Mouse (Mus musculus): ENCODE results near the gene Dhrs3.
A peak's percentile ranks its signal among the peaks of the same experiment; 100 is the strongest.

Dhrs3 gene

DNA sequence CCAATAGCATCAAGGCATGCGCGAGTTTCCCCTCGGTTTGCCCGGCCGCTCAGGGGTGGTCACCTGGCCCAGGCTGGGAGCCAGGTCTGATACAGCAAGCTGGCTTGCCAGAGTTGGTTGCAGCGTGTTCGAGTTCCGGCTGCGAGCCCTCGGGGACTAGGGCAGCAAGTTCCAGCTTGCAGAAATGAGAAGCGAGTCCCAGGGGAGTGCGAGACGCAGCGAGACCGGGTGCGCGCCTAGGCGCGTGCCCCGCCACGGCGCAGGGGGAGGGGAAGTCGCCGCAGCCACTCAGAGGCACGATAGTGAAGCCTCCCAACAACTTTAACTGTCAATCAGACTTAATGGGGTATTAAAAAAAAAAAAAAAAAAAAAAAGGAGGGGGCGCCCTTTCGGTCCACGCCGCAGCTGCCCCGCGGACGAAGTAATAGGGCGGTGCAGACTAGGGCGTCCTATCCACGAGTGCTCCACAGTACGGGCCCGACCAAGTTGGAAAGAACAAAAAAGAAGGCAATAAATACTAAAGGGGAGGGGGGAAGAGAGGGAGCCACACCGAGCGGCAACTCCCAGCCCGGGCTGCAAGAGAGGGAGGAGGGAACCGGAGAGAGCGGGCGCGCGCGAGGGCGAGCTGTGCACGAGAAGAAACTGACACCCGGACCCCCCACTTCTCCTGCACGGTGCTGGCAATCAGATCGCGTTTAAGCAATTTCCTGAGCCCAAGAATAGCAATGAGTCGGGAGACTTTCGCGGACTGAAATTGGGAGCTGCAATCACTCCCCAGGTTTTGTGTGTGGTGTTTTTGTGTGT is at the start of gene Dhrs3:
Gene Dhrs3, plus strand, starts transcription at position 695 of the 804 bp plus-strand sequence.
- no peak for DNase-seq (ENCODE audit: low spot score)

DNA sequence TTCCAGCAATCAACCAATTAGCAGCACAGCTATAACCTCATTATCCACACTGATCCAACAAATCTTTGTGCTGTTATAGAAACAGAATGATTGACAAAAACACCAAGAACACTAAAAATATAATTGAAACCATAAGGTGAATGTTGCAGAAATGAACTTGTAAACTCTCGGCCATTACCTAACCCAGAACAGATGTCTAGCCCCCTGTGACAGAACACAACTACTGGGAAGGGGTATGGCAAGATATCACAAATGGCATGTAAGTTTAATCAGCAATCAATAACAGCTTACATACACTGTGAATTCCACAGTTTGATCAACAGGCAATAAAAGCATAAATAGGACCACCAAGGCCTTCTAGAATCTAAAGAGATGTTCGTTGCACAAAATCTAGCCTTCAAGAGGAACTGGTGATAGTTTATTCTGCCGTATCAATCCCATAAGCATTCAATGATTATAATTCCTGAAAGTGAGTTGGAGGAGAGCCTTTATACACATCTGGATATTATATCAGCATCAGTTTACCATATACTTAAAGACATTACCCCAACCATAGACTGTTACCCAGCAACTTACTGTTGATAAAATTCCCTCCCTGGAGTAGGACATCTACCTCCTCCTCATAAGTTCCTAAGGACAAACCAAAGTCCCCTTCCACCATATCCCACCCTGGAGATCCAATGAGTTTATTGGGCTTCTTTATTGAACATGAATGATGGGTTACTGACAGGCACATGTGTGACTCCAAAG is 30.7 kb upstream of the Dhrs3 start:
- no peak for DNase-seq (ENCODE audit: low spot score)

DNA sequence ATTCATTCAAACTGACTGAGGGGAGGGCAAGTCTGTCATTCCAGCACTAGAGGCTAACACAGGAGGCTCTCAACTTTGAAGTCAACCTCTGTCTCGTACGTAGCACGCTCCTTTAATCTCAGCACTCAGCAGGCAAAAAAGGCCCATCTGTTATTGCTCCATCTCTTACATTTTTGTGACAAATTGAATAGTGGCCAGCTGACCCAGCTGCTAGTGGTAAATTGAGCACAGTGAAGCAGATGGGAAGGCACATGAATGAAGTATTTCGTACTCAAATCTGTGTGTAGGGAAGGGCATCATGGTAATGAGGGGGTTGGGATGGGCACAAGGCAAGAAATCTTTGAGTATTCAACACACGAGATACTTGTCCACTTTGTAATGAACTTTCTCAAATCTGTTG is 24.7 kb upstream of the Dhrs3 start:
- DNase-seq (ENCODE audit: low spot score): no peak

DNA sequence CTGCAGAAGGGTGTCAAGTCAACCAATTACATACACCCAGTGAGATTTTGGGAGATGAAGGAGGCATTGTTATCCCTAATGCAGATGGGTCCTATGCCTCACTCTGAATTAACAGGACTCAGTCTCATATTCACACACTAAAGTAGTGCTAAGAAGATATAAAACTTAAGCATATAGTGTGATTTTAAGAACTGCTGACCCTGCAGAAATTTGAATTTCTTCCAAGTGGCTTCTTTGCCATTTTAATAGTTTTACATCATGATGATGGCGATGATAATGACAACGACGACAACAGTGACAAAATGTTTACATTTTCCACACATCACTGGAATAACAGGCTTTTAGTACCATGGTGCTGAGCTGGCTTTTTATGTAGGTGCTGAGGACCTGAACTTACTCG is 24.0 kb upstream of the Dhrs3 start:
- DNase-seq (ENCODE audit: low spot score): no peak

DNA sequence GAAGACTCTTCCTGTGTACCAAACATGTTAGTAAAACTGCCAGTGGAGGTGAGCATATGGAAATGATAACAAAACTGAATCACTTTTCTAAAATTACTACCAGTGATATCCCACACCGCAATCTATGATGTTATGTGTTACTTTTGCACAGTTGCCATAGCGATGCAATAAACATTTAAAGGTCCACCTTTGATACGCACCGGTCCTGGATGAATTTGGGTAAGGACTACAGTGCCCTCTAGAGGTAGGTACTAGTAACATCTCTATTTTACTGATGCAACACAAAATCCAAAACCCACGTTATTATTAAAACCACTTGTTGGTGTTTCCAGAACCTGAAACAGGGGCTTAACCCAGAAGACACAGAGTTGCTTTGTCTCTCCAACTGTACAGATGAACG is 19.7 kb upstream of the Dhrs3 start:
- no peak for DNase-seq (ENCODE audit: low spot score)

DNA sequence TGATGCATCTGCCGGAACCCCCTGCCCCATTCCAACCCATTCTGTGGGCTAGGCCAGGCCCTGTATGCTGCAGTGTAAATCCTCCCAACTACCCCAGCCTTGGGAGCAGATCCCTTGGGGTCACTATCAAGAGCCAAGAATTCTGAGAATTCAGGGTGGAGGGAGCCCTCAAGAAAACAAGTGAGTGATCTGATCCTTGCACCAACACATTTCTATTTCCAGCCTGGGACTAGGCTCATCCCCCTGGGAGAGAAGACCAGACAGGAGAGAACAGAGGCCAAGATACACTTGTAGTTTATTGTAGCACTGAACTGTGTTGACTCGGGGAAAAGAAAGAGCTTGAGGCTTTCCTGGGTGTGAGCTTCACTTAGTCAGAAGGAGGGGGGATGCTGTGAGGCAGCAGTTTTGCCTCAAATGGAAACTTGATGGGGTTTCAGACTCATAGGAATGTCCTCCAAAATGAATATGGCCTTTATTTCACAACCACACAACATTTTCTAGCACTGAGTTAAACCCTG is 17.0 kb upstream of the Dhrs3 start:
- no peak for DNase-seq (ENCODE audit: low spot score)

DNA sequence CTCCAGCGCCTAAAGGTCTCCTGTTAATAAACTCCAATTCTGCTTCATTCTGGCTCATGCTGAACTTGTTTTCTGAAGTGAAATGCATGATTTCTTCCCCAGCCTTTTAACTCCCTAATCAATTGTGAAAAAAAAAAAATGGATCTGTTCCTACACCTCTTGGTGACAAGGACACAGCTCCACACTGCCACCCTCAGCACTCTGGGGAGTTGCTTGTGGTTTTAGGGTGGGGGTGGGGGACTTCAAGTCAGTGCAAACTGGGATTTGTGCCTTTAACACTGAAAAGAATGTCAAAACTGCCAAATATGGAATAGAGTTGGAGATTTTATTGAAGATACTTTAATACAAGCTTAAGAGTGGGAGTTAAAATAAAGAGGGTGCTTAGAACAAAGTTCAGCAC is 13.1 kb upstream of the Dhrs3 start:
- DNase-seq (ENCODE audit: low spot score): no peak

DNA sequence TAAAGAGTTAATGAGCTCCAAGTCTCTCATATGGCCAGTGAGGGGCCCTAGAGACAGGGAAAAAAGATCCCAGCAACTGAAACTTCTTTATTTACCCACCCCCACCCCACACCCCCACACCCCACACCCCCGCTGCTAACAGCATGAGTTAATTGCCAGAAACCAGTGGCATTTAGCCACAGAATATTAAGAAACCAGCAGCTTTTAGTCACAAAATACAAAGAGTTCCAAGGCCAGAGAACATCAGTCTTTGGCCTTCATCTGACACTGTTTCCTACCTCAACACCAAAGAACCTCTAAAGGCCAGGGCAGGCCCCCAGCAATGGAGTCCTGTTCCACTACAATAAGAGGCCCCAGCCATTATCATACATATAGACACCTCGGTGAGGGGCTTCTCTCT is 11.3 kb upstream of the Dhrs3 start:
- no peak for DNase-seq (ENCODE audit: low spot score)

DNA sequence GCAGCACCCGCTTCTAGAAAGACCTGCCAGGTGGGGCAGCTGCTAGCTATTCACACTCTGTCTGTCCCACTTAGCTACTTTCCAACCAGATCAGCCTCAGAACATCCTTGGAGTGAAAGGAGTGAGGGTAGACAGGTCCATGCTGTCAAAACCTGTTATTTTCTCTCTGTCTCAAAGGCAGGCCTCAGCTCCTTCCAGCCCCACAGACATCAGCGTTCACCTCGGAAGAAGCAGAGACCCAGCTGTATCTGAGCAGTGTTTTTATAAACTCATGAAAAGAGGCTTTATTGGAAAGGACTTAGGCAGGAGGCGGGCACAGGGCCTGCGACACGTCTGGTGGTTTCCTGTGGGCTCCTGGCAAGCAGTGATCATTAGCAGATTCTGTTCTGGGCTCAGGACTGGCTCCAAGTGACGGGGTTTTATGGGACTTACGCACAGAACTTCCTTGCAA is 9.7 kb upstream of the Dhrs3 start:
- DNase-seq (ENCODE audit: low spot score): no peak

DNA sequence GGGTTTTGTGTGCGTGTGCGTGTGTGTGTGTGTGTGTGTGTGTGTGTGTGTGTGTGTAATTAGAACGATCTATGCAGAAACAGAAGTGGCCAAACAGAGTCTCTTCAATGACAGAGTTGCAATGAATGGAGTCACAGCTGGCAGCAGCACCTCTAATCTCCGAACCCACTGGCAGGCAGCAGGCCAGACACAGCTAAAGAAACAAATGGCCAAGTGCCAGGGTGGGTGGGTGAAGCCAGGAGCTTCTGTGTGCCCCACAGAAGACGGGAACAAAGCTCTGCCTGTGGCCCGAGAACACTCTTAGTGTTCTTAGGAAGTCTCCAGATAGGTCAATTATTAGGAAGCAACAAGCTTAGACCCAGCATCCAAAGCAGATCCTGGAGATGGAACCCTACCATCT is 6.2 kb upstream of the Dhrs3 start:
- DNase-seq (ENCODE audit: low spot score): no peak

DNA sequence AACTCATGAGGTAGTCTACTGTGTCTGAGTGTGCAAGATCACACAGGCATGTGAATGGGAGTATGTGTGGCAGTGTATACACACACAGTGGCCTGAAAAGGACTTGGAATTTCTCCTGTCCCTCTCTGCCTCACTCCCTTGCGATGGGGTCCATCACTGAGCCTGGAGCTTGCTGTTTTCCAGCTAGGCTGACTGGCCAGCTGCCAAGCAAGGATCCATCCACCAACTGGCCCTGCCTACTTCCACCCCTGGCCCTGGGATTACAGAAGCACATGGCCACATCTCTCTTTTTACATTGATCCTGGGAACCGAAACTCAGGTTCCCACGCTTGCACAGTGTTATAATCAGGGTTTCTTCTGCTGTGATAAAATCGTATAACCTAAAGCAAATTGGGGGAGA is 3.9 kb upstream of the Dhrs3 start:
- peak; percentile 22 for DNase-seq (ENCODE audit: low spot score)

DNA sequence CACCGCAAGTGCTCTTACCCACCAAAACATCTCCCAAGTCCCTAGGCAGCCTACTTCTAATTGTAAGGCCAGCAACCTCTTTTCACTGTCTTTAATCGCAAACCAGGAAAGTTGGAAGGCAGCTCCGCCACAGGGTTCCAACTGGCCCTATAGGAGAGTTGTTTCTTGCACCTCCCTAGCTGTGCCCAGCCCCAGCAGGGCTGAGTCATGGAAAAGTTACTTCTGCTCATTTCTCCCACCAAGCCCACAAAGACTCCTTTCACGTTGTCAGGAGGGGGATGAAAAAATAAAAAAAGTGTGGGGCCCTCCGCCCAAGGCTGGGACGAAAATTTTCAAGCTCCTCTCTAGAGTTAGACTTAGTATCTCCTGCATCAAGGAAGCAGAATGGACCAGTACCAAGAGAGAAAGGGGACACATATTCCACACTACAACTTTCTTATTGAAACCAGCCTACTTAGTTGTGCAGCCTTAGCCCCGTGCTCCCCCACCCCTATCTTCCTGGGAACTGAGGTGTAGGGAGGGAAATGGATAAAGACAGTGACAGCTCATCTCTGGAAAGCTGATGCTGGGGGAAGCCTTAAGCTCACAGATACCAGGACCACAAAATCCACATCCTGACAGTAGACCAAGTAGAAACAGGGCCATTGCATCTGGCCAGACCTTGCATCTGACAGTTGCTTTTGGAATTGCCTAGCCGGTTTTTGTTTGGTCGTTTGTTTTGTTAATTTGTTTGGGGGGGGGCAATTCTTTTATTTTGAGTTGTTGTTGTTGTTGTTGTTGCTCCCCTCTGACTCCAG is 2.9 kb upstream of the Dhrs3 start:
- DNase-seq (ENCODE audit: low spot score): no peak

DNA sequence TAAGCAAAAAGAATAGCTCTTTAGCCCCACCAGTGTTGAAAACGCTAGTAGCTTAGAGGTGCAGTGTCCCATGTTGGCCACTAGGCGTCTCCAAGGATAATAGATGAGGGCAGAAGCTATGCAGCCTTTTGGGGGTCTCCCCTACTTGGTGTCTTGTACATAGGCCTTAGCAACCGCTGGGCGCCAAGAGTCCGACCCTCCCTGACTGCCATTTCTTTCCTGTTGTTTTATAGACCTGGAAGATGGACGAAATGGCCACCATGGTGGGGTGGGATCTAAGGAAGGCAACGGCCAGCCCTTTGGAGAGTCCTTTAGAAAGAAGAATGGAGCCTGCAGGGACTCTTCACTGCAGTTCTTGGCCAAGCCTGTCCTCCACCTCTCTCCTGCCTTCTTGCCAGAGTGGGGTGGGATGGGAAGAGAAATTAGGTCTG is 1.9 kb upstream of the Dhrs3 start:
- DNase-seq (ENCODE audit: low spot score): peak; percentile 40

DNA sequence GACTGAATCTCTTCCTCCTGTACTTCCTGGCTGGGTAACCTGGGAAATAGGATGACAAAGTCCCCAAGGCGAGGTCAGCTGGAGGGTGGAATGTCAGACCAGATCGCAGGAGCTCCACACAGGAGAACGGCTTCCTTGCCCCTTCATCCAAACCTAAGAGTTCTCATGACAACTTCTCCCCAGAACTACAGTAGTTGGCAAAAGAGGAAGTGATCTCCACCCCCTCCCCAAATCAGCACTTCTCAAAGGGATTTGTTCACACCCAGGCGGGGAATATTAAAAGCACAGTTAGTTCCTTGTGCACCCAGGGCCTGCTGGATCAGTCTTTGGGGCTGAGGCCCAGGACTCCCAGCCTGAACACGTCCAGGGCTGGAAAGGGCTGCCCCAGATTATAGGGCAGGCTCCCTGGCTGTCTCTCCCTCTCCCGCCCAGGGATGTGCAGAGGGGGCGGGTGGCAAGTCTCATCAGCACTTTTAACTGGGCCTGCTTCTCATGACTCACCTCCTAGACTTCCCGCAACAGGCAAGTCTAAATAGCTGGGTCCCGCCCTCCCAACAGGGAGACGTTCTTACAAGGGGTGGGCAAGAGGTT is 1.4 kb upstream of the Dhrs3 start:
- DNase-seq (ENCODE audit: low spot score): no peak

DNA sequence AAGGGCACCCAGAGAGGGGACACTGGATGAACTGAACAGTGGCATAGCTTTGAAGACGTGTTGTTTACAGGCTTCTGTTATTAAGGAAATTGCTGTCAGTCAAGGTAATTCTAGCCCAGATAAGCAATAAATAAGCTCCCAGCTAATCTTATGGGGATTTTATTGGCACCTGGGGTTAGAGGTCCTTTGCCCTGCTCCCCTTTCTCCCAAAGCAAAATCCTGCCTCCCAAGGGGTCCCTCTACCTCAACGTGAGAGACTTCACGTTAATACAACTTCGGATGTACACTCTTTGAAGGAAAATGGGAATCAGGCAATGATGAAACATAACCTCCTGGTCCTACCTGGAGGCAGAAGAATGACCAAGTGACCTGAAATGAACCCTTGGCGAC is 889 bp upstream of the Dhrs3 start:
- DNase-seq (ENCODE audit: low spot score): no peak

DNA sequence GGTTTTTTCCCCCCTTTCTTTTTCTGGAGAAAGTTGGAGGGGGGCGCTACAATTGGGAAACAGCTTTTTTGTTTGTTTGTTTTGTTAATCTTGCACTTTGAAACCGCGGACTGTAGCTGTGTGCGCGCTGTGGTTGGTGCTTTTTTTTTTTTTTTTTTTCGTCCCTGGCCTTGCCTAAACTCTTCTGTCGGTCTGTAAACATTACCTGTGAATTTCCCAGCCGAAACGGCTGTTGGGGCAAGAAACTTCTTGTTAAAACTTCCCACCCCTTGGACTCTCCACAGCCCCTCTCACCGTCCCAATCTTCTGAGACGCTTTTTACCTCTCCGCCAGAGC is 278 bp downstream of the Dhrs3 start:
- no peak for DNase-seq (ENCODE audit: low spot score)

DNA sequence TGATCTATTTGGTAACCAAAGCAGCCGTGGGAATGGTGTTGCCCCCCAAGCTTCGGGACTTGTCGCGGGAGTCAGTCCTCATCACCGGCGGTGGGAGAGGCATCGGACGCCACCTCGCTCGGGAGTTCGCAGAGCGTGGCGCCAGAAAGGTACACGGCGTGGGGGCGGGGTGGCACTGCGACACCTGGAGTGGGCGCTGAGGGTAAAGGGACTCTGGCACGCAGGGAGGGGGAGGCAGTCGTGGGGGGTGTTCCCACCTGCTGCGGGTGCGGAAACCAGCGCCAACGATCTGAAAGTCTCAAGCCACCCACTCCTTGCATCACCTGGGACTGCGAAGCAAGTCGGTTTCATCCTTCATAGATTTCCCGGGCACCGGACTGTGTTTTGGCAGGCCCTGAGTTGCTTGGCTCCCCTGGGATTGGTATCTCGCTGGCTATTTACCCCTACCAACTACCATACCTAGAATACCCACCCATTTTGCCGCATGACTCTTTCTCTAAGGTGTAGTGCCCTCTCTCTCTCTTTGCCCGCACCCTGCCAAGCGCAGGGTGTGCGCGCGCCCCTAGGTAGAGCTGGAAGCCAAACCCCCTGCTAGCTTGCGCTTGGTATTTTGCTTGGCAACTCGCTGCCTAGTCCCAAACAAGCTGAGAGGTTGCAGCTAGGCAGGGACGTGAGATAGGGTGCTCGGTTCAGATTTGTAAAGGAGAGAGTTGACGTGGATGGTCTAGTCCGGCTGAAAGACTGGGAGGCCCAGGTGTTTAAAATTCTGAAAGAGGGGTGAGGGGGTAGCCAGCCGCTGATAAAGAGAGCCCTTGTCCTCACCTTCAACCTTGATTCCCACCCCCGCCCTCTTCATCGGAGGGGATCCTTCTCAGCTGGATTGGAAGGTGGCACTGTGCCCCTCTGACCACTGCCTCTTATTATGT is 1.2 kb downstream of the Dhrs3 start:
- no peak for DNase-seq (ENCODE audit: low spot score)

DNA sequence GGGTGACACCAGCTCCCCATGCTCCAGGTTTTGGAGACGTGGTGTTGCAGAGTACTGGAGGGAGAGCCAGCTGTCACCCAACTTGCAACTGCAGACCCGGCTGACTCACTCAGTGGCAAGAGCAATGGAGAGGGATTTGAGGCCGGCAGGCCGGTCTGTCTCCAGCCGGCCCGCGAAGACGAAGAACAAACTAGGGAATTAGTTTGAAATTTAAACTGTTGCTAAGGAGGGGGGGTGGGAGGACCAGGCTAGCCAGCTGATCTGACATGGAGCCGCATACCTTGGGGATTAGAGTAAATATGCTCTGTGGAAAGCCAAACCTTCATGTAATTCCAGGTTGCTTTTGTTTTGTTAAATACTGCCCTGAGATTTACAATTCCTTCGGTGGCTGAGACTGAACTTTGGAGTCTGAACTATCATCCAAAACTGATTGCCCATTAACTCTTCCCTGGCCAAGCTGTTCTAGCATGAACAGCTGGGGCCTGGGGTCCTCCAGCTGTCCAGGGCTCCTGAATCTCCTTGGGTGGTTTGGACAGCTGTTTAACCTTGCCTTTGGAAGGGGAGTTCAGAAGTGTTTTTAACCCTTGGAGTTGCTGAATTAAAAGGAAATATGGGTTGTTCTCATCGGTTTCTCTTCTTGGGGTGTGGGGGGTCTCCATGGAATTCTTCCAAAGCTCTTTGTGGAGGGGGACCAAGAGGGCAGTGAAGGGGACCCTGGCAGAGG is 2.0 kb downstream of the Dhrs3 start:
- DNase-seq (ENCODE audit: low spot score): no peak

DNA sequence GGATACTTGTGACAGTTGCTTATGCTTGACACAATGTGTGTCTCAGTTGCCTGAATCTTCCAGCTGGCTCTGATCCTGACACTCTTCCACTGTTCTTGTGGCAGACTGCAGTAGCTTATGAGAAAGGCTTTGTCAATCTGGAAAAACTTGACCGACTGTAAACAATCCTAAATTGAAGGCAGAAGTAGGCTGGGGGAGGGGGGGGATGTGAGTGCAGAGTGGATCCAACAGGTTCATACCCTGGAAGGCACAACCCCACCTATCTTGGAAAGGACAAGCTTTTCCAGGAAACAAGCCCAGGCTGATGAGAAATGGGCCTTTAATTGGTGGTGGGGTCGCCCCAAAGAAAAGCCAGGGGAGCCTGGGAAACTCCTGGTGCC is 2.6 kb downstream of the Dhrs3 start:
- no peak for DNase-seq (ENCODE audit: low spot score)

DNA sequence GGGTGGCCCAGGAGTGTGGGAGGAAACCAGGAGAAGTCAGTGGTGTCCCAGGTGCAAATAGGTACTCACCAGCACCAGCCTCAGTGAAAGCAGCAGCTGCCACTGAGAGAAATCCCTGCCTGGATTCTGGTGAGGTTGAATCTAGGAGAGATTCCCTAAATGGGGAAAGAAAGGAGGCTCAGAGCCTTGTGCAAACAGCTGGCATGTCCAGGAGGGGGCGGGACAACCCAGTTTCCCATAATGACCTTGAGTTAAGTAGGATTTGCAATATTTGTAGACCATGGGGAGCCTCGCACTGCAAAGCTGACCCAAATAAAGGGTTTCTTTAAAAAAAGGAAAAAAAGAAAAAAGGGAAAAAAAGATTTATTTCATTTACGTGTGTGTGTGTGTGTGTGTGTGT is 3.7 kb downstream of the Dhrs3 start:
- DNase-seq (ENCODE audit: low spot score): no peak

All from MN1 (cell line).